ENCODE assay signal across 30 mouse cellular contexts in genomic region chr11:26753616-26754015, GRCm38 (mm10).
A peak's percentile ranks its signal among the peaks of the same experiment; 100 is the strongest.
DNase-seq lines count a peak whose midpoint lies in the region; ATAC-seq and TF ChIP-seq lines count a peak whose summit lies in the region.
"Had no signal": no experiment of that assay in that cellular context is flagged by ENCODE, and none has a peak within 500 bp of the region (broad histone marks: within the 10 kb centered on the region; RNA-seq: fewer than 3 reads in every experiment).

No protein-coding gene starts in this region.

- H3K36me3 ChIP-seq in forebrain, embryonic 11.5 days (ENCODE audit: control insufficient read depth, insufficient read depth, low read length) = no peaks in the 10 kb centered on the region
- no peaks in the 10 kb centered on the region for H3K36me3 ChIP-seq in forebrain, embryonic 10.5 days (replicated peaks)
- H3K36me3 ChIP-seq in midbrain, embryonic 12.5 days = no peaks in the 10 kb centered on the region
- H3K36me3 ChIP-seq in midbrain, postnatal 0 days (ENCODE audit: insufficient read depth, low read length) = no peaks in the 10 kb centered on the region
- H3K36me3 ChIP-seq: embryonic facial prominence, embryonic 10.5 days; embryonic facial prominence, embryonic 15.5 days; hindbrain, embryonic 12.5 days; limb, embryonic 10.5 days; limb, embryonic 15.5 days; liver, embryonic 13.5 days; neural tube, embryonic 12.5 days had no signal

- H3K4me2 ChIP-seq in forebrain, embryonic 11.5 days (ENCODE audit: low read depth, low read length, severe bottlenecking) = 0 out of 2 replicates have a peak overlapping the region, but pooled peaks have one; percentile 11
- no peak overlapping the region for H3K4me2 ChIP-seq in midbrain, embryonic 12.5 days (replicated peaks)
- H3K4me2 ChIP-seq in midbrain, postnatal 0 days (ENCODE audit: low read depth, low read length, poor library complexity, severe bottlenecking) = no peak overlapping the region
- H3K4me2 ChIP-seq: embryonic facial prominence, embryonic 15.5 days; hindbrain, embryonic 12.5 days; limb, embryonic 15.5 days; liver, embryonic 13.5 days; neural tube, embryonic 12.5 days had no signal

- no peak overlapping the region for H3K27ac ChIP-seq in forebrain, embryonic 11.5 days (ENCODE audit: low read depth, low read length)
- no peak overlapping the region for H3K27ac ChIP-seq in forebrain, embryonic 10.5 days
- H3K27ac ChIP-seq in midbrain, embryonic 12.5 days (replicated peaks) = no peak overlapping the region
- H3K27ac ChIP-seq in midbrain, postnatal 0 days (ENCODE audit: low read depth, low read length) = no peak overlapping the region
- H3K27ac ChIP-seq: embryonic facial prominence, embryonic 10.5 days; embryonic facial prominence, embryonic 15.5 days; hindbrain, embryonic 12.5 days; limb, embryonic 10.5 days; limb, embryonic 15.5 days; liver, embryonic 13.5 days; macrophage; neural tube, embryonic 12.5 days had no signal

- TF ChIP-seq CTCF in midbrain, postnatal 0 days (IDR thresholded peaks at IDR 0.05) = no peak

- WGBS in forebrain, embryonic 11.5 days = 37% methylated on average over 1 of the region's 1 CpGs
- 35% methylated on average over 1 of the region's 1 CpGs for WGBS in forebrain, embryonic 10.5 days
- 19% methylated on average over 1 of the region's 1 CpGs for WGBS in midbrain, embryonic 12.5 days
- WGBS in midbrain, postnatal 0 days = 30% methylated on average over 1 of the region's 1 CpGs

- no peak for DNase-seq in forebrain, embryonic 11.5 days (ENCODE audit: low spot score)
- no peak for DNase-seq in forebrain, embryonic 10.5 days (ENCODE audit: extremely low spot score, low spot score)
- no peak for DNase-seq in midbrain, postnatal 0 days (ENCODE audit: low spot score)
- peak; percentile 41 for DNase-seq in embryo, embryonic 10.5 days (ENCODE audit: low spot score)
- DNase-seq in ovary, postnatal 14 days (ENCODE audit: low spot score) = no peak
- no peak for DNase-seq in spleen, adult 18-20 months
- DNase-seq: adrenal gland, adult 8-10 months; cerebellum, adult 2 months; cerebellum, postnatal 36 days; gastrocnemius, postnatal 14 days; heart, postnatal 14 days; kidney, adult 9 months; kidney, postnatal 10 days; layer of hippocampus, postnatal 36 days; liver, embryonic 13.5 days; lung, adult 18-20 months; lung, postnatal 10 days; right cerebral cortex, postnatal 4 days had no signal

- H3K9ac ChIP-seq in forebrain, embryonic 11.5 days (ENCODE audit: low read length) = no peak overlapping the region
- H3K9ac ChIP-seq in midbrain, embryonic 12.5 days (replicated peaks) = no peak overlapping the region
- no peak overlapping the region for H3K9ac ChIP-seq in midbrain, postnatal 0 days (replicated peaks; ENCODE audit: low read length, poor library complexity, severe bottlenecking)
- H3K9ac ChIP-seq: embryonic facial prominence, embryonic 15.5 days; hindbrain, embryonic 12.5 days; limb, embryonic 15.5 days; liver, embryonic 13.5 days; neural tube, embryonic 12.5 days had no signal

- H3K9me3 ChIP-seq in forebrain, embryonic 11.5 days (ENCODE audit: control insufficient read depth, low read length) = no peaks in the 10 kb centered on the region
- no peaks in the 10 kb centered on the region for H3K9me3 ChIP-seq in forebrain, embryonic 10.5 days
- H3K9me3 ChIP-seq in midbrain, embryonic 12.5 days = no peaks in the 10 kb centered on the region
- H3K9me3 ChIP-seq in midbrain, postnatal 0 days (ENCODE audit: low read length) = no peaks in the 10 kb centered on the region
- H3K9me3 ChIP-seq: embryonic facial prominence, embryonic 10.5 days; embryonic facial prominence, embryonic 15.5 days; hindbrain, embryonic 12.5 days; limb, embryonic 10.5 days; limb, embryonic 15.5 days; liver, embryonic 13.5 days; neural tube, embryonic 12.5 days had no signal

- no peak overlapping the region for H3K4me3 ChIP-seq in forebrain, embryonic 11.5 days (ENCODE audit: low read depth, low read length)
- H3K4me3 ChIP-seq in forebrain, embryonic 10.5 days = no peak overlapping the region
- no peak overlapping the region for H3K4me3 ChIP-seq in midbrain, embryonic 12.5 days
- no peak overlapping the region for H3K4me3 ChIP-seq in midbrain, postnatal 0 days (ENCODE audit: low read depth, low read length)
- H3K4me3 ChIP-seq: embryonic facial prominence, embryonic 10.5 days; embryonic facial prominence, embryonic 15.5 days; hindbrain, embryonic 12.5 days; limb, embryonic 10.5 days; limb, embryonic 15.5 days; liver, embryonic 13.5 days; neural tube, embryonic 12.5 days had no signal

- ATAC-seq in forebrain, embryonic 11.5 days (replicated peaks; ENCODE audit: low FRiP score) = peak; percentile 46; the same call in 1 of the 2 replicates
- peak; percentile 62 for ATAC-seq in midbrain, embryonic 12.5 days (ENCODE audit: low FRiP score, low read depth)
- ATAC-seq in midbrain, postnatal 0 days (ENCODE audit: low FRiP score) = no peak
- ATAC-seq: activated CD4-positive, CD25-positive, alpha-beta regulatory T cell, adult 4 months; forebrain, embryonic 14.5 days; intestine, postnatal 0 days had no signal

- H3K4me1 ChIP-seq in forebrain, embryonic 11.5 days (replicated peaks; ENCODE audit: control insufficient read depth, insufficient read depth, low read length) = peaks cover 2% of the 10 kb centered on the region; the same call in 1 of the 2 replicates
- peaks cover 10% of the 10 kb centered on the region for H3K4me1 ChIP-seq in forebrain, embryonic 10.5 days
- peaks cover 4% of the 10 kb centered on the region; the same call in 1 of the 2 replicates for H3K4me1 ChIP-seq in midbrain, embryonic 12.5 days
- no peaks in the 10 kb centered on the region for H3K4me1 ChIP-seq in midbrain, postnatal 0 days (ENCODE audit: insufficient read depth, low read length)
- H3K4me1 ChIP-seq: embryonic facial prominence, embryonic 15.5 days; limb, embryonic 10.5 days; limb, embryonic 15.5 days; liver, embryonic 13.5 days; neural tube, embryonic 12.5 days had no signal

- no peaks in the 10 kb centered on the region for H3K27me3 ChIP-seq in forebrain, embryonic 11.5 days (ENCODE audit: control insufficient read depth, insufficient read depth, low read length)
- no peaks in the 10 kb centered on the region for H3K27me3 ChIP-seq in forebrain, embryonic 10.5 days (ENCODE audit: poor library complexity, severe bottlenecking)
- no peaks in the 10 kb centered on the region for H3K27me3 ChIP-seq in midbrain, embryonic 12.5 days
- H3K27me3 ChIP-seq in midbrain, postnatal 0 days (ENCODE audit: insufficient read depth, low read length) = no peaks in the 10 kb centered on the region
- H3K27me3 ChIP-seq: CH12.LX; embryonic facial prominence, embryonic 15.5 days; hindbrain, embryonic 12.5 days; limb, embryonic 15.5 days; liver, embryonic 13.5 days; neural tube, embryonic 12.5 days had no signal
